Mouse (Mus musculus): ENCODE results near the gene Cd2ap.

Cd2ap gene

GRCm38 (mm10) chr17:42863186-42863585 lies 13.3 kb downstream of the Cd2ap start:
- no peak for ATAC-seq (ENCODE audit: insufficient number of reproducible peaks, low FRiP score, low TSS enrichment)

GRCm38 (mm10) chr17:42860370-42860769 lies 16.1 kb downstream of the Cd2ap start:
- no peak for ATAC-seq (ENCODE audit: insufficient number of reproducible peaks, low FRiP score, low TSS enrichment)

DNA sequence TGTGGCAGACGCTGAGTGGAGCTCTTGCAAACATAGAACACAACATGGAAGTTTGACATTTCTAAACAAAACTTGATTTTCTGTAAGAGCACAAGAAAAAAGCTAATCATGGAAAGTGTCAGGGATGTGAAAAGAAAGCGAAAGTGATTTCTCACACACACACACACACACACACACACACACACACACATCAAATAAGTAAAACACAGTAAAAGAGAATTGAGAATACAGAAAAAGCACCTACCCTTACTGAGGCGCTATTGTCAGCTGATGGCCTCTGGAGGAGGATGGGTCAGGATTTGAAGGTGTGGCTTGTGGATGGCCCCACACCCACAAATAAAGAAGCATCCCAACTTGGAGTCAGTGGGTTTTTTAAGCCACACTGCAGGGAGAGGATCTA lies 19.0 kb downstream of the Cd2ap start:
- ATAC-seq (ENCODE audit: insufficient number of reproducible peaks, low FRiP score, low TSS enrichment), result no peak

- no peak for ATAC-seq (ENCODE audit: insufficient number of reproducible peaks, low FRiP score, low TSS enrichment)
Measured at GRCm38 (mm10) chr17:42847108-42847507, 29.4 kb downstream of the Cd2ap start.

GRCm38 (mm10) chr17:42837193-42837592 lies 39.3 kb downstream of the Cd2ap start:
- ATAC-seq (ENCODE audit: insufficient number of reproducible peaks, low FRiP score, low TSS enrichment), result no peak

GRCm38 (mm10) chr17:42822787-42823186 lies 53.7 kb downstream of the Cd2ap start:
- no peak for ATAC-seq (ENCODE audit: insufficient number of reproducible peaks, low FRiP score, low TSS enrichment)

GRCm38 (mm10) chr17:42815374-42815773 lies 61.1 kb downstream of the Cd2ap start:
- ATAC-seq (ENCODE audit: insufficient number of reproducible peaks, low FRiP score, low TSS enrichment), result no peak

DNA sequence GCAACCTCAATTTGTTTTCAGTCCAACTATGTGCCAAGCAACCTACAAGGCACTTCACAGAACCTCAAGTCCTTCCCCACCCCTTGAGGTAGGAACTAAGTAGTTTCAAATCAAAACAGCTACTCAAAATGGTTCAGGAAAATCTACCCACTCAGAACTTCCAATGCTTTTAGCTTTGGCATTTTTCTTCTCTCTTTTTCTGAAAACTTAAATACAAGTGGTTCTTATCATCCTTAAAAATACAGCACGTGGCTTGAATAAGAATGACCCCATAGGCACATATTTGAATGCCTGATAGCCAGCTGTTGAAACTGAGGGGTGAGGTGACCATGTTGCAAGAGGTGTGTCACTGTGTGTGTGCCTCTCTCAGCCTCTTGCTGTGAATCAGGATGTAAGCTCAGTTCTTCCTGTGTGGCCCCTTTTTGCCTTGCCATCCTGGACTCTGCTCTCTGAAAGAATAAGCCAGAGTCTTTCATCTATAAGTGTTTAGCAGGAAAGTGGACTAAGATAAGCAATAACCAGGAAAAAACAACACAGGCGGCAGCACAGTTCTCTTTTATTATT lies 84.0 kb downstream of the Cd2ap start:
- ATAC-seq (ENCODE audit: insufficient number of reproducible peaks, low FRiP score, low TSS enrichment), result no peak

DNA sequence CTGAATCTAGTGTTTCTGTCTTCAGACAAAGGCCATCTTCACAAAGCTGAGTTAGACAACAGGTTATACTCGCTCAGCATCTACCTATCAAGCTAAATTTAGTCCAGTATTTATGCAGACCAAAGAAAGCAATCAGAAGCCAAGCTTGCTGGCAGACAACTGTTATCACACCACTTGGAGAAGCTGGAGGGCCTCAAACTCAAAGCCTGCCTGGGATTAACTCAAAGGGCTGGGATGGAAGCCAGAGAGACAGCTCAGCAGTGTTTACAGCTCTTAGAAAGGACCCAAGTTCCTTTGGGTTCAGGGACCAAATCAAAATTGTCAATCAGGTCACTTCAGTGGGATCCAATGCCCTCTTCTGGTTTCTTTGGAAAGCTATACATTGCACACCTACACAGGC lies 85.7 kb downstream of the Cd2ap start:
- ATAC-seq (ENCODE audit: insufficient number of reproducible peaks, low FRiP score, low TSS enrichment), result no peak

GRCm38 (mm10) chr17:42789723-42790122 lies 86.7 kb downstream of the Cd2ap start:
- ATAC-seq (ENCODE audit: insufficient number of reproducible peaks, low FRiP score, low TSS enrichment), result no peak

- no peak for ATAC-seq (ENCODE audit: insufficient number of reproducible peaks, low FRiP score, low TSS enrichment)
Measured at GRCm38 (mm10) chr17:42788686-42789453, 87.6 kb downstream of the Cd2ap start.

GRCm38 (mm10) chr17:42782156-42782757 lies 94.2 kb downstream of the Cd2ap start:
- peak; percentile 80 for ATAC-seq (ENCODE audit: insufficient number of reproducible peaks, low FRiP score, low TSS enrichment)

DNA sequence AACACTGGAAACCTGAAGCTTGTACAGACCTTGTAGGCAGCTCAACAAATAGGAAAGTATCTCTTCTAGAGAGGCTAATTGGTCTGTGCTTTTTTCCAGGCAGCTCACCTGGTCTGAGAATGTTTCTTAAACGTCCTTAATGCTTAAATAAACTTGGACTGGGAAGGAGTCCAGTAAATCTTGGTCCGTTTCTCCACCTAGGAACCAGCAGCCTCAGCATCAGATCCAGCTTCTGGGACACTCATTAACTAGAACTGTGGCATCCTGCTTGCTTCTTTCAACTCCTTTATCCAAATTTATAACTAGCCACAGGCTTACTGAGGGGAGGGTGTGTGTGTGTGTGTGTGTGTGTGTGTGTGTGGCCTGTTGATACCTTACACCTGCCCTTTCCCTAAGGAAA lies 122.7 kb downstream of the Cd2ap start:
- no peak for ATAC-seq (ENCODE audit: insufficient number of reproducible peaks, low FRiP score, low TSS enrichment)

DNA sequence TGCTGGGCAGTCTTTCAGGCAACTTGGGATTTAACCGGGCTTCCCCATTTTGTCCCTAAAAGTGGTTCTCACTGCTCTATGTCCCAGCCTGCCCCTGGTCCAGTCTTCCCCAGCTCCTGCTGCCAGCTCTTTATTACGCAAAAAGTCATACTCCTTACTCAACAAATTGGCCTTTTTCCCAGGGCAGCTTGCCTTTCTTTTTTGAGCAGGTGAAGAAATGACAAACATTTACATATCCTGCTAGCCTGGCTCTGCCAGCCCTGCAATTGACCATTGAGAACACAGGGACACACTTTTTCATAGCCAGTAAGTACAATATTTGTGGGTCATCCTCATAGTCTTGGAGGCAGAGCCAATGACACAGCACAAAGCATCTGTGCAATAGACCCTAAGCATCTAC lies 124.3 kb downstream of the Cd2ap start:
- no peak for ATAC-seq (ENCODE audit: insufficient number of reproducible peaks, low FRiP score, low TSS enrichment)

DNA sequence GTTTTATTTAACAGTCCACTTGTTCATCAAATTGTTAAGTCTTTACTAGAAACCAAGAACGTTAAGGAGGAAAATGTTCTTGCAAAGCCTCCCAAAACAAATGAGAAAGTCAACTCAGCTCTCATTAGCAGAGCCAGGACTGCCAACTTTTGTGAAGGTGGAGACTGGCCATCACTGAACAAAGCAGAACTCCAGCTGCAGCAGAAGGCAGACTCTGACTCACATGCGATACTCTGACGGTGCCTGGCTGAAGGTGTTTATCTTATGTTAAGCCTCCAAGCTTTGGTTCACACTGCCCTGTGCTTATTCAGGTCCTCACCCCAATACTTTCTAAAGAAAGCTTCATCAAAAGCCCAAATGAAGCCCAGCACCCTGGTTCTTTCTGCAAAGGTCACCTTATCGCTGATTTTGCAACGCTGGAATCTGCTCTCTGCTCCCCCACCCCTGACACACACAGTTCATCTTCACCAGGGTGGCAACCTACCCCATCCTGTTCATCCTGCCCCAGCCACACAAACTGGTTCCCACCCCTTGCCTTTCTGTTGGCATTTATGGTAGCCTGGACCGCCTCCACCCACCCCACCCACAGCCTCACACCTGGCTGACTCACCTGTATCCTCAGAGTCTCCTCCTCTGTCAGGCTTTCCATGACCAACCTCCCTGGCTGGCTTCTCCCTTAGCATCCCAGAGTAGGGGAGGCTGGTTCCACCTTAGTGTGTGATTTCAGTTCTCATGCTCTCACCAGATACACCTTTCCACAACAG lies 130.6 kb downstream of the Cd2ap start:
- no peak for ATAC-seq (ENCODE audit: insufficient number of reproducible peaks, low FRiP score, low TSS enrichment)
